Mouse (Mus musculus): Measurements from ENCODE around the gene Gast. TPM values are rescaled to one million over a fixed set of nuclear protein-coding genes. Genes with fewer than 3 reads are reported as not detected.

Gene Gast
- polyA plus RNA-seq (2012), result 0.09 and 0.11 TPM in 2 replicates

DNA sequence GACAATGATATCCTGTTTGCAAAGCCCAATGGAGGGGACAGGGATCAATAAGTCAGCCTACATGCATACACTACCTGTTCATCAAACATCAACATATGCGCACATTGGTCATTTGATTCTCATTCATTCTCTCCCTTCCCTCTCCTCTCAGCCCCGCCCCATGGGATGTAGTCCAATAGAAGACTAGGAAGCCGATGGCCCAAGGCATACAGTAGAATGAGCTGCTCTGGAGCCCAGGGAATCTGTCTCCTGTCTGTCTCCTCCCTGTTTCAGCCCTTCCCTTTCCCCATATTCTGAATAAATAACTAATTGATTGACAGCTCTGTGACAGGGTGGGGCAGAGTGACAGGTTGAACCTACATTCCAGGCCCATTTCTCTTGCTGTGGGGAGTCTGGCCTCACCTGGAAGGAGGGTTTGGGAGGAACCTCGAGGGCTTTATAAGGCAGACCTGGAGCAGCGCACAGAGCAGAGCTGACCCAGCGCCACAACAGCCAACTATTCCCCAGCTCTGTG is at the start of gene Gast:
Gene Gast, plus strand, starts transcription at position 464 of the 514 bp plus-strand sequence.
- Histone ChIP-seq H3K4me3 (replicated peaks) (no peak within 1 kb of the TSS), H3K9me3 (ENCODE audit: control insufficient read depth, low read length) (no peaks in the 10 kb centered on the region), H3K36me3 (ENCODE audit: control insufficient read depth) (no peaks in the 10 kb centered on the region), H3K27me3 (ENCODE audit: control insufficient read depth) (peaks cover 5% of the 10 kb centered on the region; the same call in 1 of the 2 replicates), H3K4me1 (ENCODE audit: control insufficient read depth) (no peaks in the 10 kb centered on the region)
- TF ChIP-seq TAL1 (IDR thresholded peaks at IDR 0.05; ENCODE audit: low read length) (no peak), GATA1 (IDR thresholded peaks at IDR 0.05; ENCODE audit: low read length) (no peak)

DNA sequence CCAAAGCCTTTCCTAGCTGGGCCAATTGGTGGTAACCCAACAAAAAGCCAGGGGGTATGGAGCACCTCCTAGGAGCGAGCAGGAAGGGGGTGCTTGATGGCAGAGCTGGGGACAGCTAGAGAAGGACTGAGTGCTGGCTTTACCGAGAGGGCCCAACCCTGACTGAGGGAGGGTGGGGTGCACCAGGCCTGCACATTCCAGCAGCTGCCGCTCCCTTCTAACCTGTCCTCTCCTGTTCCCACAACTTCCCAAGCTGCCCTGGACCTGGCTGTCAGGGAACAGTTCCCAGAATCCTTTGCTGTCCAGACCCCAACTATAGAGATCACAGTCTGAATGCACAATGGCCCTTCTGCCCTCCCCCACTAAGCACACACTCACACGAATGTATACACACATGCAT is 49.2 kb upstream of the Gast start:
- H3K27me3 ChIP-seq (ENCODE audit: control insufficient read depth), result no peaks in the 10 kb centered on the region
- no peaks in the 10 kb centered on the region for H3K9me3 ChIP-seq (ENCODE audit: control insufficient read depth, low read length)
- no peaks in the 10 kb centered on the region for H3K36me3 ChIP-seq (ENCODE audit: control insufficient read depth)
- H3K4me3 ChIP-seq (replicated peaks), result no peak overlapping the region
- no peak for TF ChIP-seq GATA1 (IDR thresholded peaks at IDR 0.05; ENCODE audit: low read length)
- no peak for TF ChIP-seq TAL1 (IDR thresholded peaks at IDR 0.05; ENCODE audit: low read length)
- no peaks in the 10 kb centered on the region for H3K4me1 ChIP-seq (ENCODE audit: control insufficient read depth)

DNA sequence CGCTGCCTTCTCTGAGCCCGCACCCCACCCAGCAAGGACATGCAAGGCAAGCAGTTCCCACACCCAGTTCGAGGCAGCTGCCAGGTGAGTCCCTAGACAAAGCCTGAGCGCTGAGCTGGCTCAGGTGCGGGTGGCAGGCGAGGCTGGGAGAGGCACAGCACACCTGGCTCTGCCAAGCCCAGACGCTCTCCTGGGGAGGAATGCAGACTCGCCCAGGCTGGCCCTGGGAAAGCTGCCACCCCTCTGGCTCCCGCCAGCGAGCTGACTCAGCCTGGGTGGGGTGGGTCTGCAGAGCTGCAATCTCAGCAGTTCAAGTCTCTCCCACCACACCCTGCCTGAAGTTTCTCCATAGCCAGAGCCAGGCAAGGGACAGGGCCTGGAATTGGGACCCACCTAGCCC is 47.2 kb upstream of the Gast start:
- Histone ChIP-seq H3K9me3 (ENCODE audit: control insufficient read depth, low read length) (no peaks in the 10 kb centered on the region), H3K4me1 (ENCODE audit: control insufficient read depth) (no peaks in the 10 kb centered on the region), H3K27me3 (ENCODE audit: control insufficient read depth) (no peaks in the 10 kb centered on the region), H3K36me3 (ENCODE audit: control insufficient read depth) (no peaks in the 10 kb centered on the region), H3K4me3 (replicated peaks) (no peak overlapping the region)
- TF ChIP-seq GATA1 (IDR thresholded peaks at IDR 0.05; ENCODE audit: low read length) (no peak), TAL1 (IDR thresholded peaks at IDR 0.05; ENCODE audit: low read length) (no peak)

DNA sequence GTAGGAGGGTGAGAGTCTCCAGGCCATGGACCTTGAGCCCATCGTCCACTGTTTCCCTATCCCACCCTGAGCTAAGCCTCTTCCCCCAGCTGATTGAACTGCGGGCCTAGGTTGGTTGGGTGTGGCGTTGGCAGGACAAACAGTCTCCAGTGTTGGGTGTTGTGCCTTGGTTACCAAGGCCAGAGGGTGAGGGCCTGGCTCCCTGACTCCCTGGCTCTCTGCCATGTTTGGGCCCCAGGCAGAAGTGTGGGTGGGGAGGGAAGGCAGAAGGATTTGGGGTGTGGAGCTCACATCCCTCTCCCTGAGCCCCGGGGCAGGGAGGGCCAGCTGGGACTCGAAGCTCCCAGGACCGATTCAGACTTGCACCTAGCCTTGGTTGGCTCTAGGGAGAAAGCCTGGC is 45.3 kb upstream of the Gast start:
- Histone ChIP-seq H3K27me3 (ENCODE audit: control insufficient read depth) (no peaks in the 10 kb centered on the region), H3K4me1 (ENCODE audit: control insufficient read depth) (no peaks in the 10 kb centered on the region), H3K36me3 (ENCODE audit: control insufficient read depth) (no peaks in the 10 kb centered on the region), H3K9me3 (ENCODE audit: control insufficient read depth, low read length) (no peaks in the 10 kb centered on the region), H3K4me3 (replicated peaks) (no peak overlapping the region)
- TF ChIP-seq TAL1 (IDR thresholded peaks at IDR 0.05; ENCODE audit: low read length), result no peak
- no peak for TF ChIP-seq GATA1 (IDR thresholded peaks at IDR 0.05; ENCODE audit: low read length)

DNA sequence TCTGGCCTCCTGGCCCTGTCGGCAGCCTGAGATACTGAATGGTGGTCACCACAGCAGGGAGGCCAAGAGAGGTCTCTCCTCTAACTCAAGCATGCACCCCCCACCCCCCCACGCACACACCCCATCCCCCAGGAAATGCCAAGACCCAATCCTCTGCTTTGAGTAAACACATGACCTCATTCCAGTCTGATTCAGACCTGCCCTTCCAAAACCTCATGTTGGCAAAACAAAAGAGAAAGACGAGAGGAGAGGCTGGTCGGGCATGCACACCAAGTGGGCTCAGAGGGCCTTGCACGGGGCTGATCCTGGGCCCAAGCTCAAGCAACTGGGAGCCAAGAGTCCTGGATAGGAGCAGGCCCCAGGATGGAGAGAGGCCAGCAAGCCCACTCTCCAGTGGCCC is 44.0 kb upstream of the Gast start:
- H3K36me3 ChIP-seq (ENCODE audit: control insufficient read depth), result no peaks in the 10 kb centered on the region
- no peak for TF ChIP-seq GATA1 (IDR thresholded peaks at IDR 0.05; ENCODE audit: low read length)
- H3K4me1 ChIP-seq (ENCODE audit: control insufficient read depth), result no peaks in the 10 kb centered on the region
- H3K9me3 ChIP-seq (ENCODE audit: control insufficient read depth, low read length), result no peaks in the 10 kb centered on the region
- no peak overlapping the region for H3K4me3 ChIP-seq (replicated peaks)
- H3K27me3 ChIP-seq (ENCODE audit: control insufficient read depth), result no peaks in the 10 kb centered on the region

DNA sequence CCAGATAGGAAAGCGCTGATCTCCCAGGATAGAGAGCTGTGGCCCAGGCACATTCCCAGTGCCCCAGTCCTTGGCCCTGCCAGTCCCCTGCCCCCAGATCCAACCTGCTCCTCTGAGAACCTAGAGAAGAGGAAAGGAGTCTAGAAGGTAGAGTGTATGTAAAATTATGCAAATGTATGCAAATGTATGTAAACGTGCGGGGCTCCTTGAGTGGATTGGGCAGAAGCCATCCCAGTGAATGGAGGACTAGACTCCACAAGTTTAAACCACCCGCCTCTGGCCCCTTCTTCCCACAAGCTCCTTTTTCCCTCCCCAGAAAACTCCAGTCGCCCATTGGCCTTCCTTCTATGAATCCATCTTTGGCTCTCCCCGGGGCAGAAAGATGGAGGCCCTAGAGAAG is 41.3 kb upstream of the Gast start:
- peaks cover 2% of the 10 kb centered on the region; the same call in 1 of the 2 replicates for H3K27me3 ChIP-seq (ENCODE audit: control insufficient read depth)
- no peak overlapping the region for H3K4me3 ChIP-seq (replicated peaks)
- H3K9me3 ChIP-seq (ENCODE audit: control insufficient read depth, low read length), result no peaks in the 10 kb centered on the region
- H3K36me3 ChIP-seq (ENCODE audit: control insufficient read depth), result no peaks in the 10 kb centered on the region
- no peak for TF ChIP-seq GATA1 (IDR thresholded peaks at IDR 0.05; ENCODE audit: low read length)
- H3K4me1 ChIP-seq (ENCODE audit: control insufficient read depth), result peaks cover 1% of the 10 kb centered on the region

DNA sequence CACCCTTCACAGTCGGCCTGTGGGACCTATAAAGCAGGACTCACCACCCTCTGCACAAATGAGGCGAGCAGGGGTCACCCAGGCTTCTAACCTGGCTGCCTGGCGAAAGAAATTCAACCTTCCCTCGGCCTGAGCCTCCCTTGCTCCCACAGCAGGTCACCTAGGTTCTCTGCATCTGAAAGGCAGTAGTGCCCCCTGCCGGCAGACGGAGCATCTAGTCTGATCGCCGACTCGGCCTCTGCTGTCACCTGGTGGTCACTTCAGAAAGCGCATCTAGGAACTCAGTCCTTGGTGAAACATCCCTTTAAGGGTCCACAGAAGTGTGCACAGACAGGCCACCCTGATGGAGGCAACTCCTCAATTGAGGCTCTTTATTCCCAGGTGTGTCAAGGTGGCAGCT is 38.9 kb upstream of the Gast start:
- TF ChIP-seq GATA1 (IDR thresholded peaks at IDR 0.05; ENCODE audit: low read length) (no peak), TAL1 (IDR thresholded peaks at IDR 0.05; ENCODE audit: low read length) (no peak)
- Histone ChIP-seq H3K9me3 (ENCODE audit: control insufficient read depth, low read length) (no peaks in the 10 kb centered on the region), H3K36me3 (ENCODE audit: control insufficient read depth) (no peaks in the 10 kb centered on the region), H3K4me3 (replicated peaks) (no peak overlapping the region), H3K27me3 (ENCODE audit: control insufficient read depth) (peaks cover 2% of the 10 kb centered on the region; the same call in 1 of the 2 replicates), H3K4me1 (ENCODE audit: control insufficient read depth) (peaks cover 8% of the 10 kb centered on the region)

DNA sequence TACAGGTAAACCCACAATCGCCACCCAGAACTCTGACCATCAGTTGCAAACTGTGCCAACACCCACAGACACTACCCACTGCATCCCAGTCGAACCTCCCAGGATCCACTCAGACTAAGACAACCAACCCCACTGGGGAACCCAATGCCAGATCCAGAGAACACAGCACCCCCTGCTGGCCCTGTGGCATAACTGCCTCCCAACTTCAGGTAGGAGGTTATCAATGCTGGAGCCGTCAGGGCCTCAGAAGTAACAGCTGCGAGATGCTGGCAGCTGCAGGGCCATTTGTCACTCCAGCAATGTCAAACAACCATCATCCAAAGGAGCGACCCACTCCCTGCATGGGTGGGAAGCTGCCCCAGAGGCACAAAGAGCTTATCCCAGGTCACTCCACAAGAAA is 36.4 kb upstream of the Gast start:
- peaks cover 8% of the 10 kb centered on the region for H3K4me1 ChIP-seq (ENCODE audit: control insufficient read depth)
- no peaks in the 10 kb centered on the region for H3K36me3 ChIP-seq (ENCODE audit: control insufficient read depth)
- H3K4me3 ChIP-seq (replicated peaks), result peak overlapping the region; percentile 0
- no peaks in the 10 kb centered on the region for H3K9me3 ChIP-seq (ENCODE audit: control insufficient read depth, low read length)
- H3K27me3 ChIP-seq (ENCODE audit: control insufficient read depth), result peaks cover 5% of the 10 kb centered on the region; the same call in 1 of the 2 replicates
- TF ChIP-seq TAL1 (IDR thresholded peaks at IDR 0.05; ENCODE audit: low read length) (no peak), GATA1 (IDR thresholded peaks at IDR 0.05; ENCODE audit: low read length) (no peak)

DNA sequence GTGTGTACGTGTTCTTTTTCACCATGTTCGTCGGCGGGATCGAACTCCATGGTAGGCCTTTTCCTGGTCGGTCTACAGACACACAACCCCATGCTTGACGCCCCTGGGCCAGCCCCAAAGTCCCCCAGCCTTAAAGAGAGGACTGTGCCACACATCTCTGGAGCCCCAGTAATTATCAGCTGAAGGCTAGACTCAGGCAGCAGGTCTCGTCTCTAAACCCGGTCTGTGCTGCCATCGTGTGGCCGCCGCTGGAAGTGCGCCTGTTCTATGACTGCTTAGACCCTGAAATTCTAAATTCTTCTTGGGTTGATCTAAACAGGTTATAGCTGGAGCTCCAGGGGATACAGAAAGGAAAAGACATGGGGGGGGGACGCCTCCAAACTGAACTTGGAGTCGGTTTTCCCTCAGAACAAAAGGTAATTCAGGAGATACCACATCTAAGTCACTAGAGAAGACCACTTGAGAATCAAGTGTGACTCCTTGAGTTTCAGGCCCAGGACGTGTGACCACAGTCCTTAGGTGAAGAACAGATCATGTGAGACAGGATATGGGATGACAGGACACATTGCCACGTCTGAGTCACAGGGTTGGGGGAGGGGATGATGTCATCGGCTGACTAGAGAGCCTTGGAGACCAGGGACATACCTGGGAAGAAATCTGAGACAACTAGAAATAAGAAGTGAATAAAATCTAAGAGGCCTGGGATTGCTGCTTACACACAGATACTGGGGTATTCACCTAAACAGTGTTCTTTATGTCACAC is 35.8 kb upstream of the Gast start:
- peak overlapping the region; percentile 0 for H3K4me3 ChIP-seq (replicated peaks)
- peaks cover 8% of the 10 kb centered on the region for H3K4me1 ChIP-seq (ENCODE audit: control insufficient read depth)
- no peak for TF ChIP-seq TAL1 (IDR thresholded peaks at IDR 0.05; ENCODE audit: low read length)
- TF ChIP-seq GATA1 (IDR thresholded peaks at IDR 0.05; ENCODE audit: low read length), result no peak

More for the DNA sequence above, 35.8 kb upstream of the Gast start:
- no peaks in the 10 kb centered on the region for H3K36me3 ChIP-seq (ENCODE audit: control insufficient read depth)
- peaks cover 7% of the 10 kb centered on the region; the same call in 1 of the 2 replicates for H3K27me3 ChIP-seq (ENCODE audit: control insufficient read depth)
- no peaks in the 10 kb centered on the region for H3K9me3 ChIP-seq (ENCODE audit: control insufficient read depth, low read length)
